Mouse (Mus musculus) c-Kit-positive CD71-positive TER-119-negative erythroid progenitor cells, embryonic 14.5 days (primary cell): ENCODE results near the gene Il21r.

Experiments
- DNase-seq: peaks from one replicate; pipeline ENCODE4 v3.0.0-alpha.2; 2013; ENCODE audit warnings: low read depth

Gene Il21r

GRCm38 (mm10) chr7:125603185-125603631 is at the start of gene Il21r:
Il21r (plus strand) TSS chr7:125603429.
- DNase-seq: no peak

GRCm38 (mm10) chr7:125553653-125554428 is 49.4 kb upstream of the Il21r start:
- no peak for DNase-seq

GRCm38 (mm10) chr7:125554456-125555114 is 48.6 kb upstream of the Il21r start:
- DNase-seq: no peak

- no peak for DNase-seq
Measured at GRCm38 (mm10) chr7:125555351-125555872, 47.8 kb upstream of the Il21r start.

- DNase-seq: no peak
Measured at GRCm38 (mm10) chr7:125556096-125556495, 47.1 kb upstream of the Il21r start.

- no peak for DNase-seq
Measured at GRCm38 (mm10) chr7:125556865-125557264, 46.4 kb upstream of the Il21r start.

- DNase-seq: no peak
Measured at GRCm38 (mm10) chr7:125558401-125558945, 44.8 kb upstream of the Il21r start.

GRCm38 (mm10) chr7:125558997-125559396 is 44.2 kb upstream of the Il21r start:
- no peak for DNase-seq

GRCm38 (mm10) chr7:125559537-125559936 is 43.7 kb upstream of the Il21r start:
- no peak for DNase-seq

GRCm38 (mm10) chr7:125560146-125560785 is 43.0 kb upstream of the Il21r start:
- no peak for DNase-seq

- peak; percentile 70 for DNase-seq
Measured at GRCm38 (mm10) chr7:125561085-125561690, 42.0 kb upstream of the Il21r start.

GRCm38 (mm10) chr7:125562413-125562812 is 40.8 kb upstream of the Il21r start:
- DNase-seq: no peak

GRCm38 (mm10) chr7:125563093-125563492 is 40.1 kb upstream of the Il21r start:
- no peak for DNase-seq

GRCm38 (mm10) chr7:125564316-125565024 is 38.8 kb upstream of the Il21r start:
- no peak for DNase-seq

GRCm38 (mm10) chr7:125565516-125566285 is 37.5 kb upstream of the Il21r start:
- DNase-seq: no peak

GRCm38 (mm10) chr7:125566420-125566819 is 36.8 kb upstream of the Il21r start:
- DNase-seq: no peak

- DNase-seq: no peak
Measured at GRCm38 (mm10) chr7:125568888-125569287, 34.3 kb upstream of the Il21r start.

- DNase-seq: no peak
Measured at GRCm38 (mm10) chr7:125571891-125572290, 31.3 kb upstream of the Il21r start.

- no peak for DNase-seq
Measured at GRCm38 (mm10) chr7:125572737-125573136, 30.5 kb upstream of the Il21r start.

- DNase-seq: no peak
Measured at GRCm38 (mm10) chr7:125573849-125574248, 29.4 kb upstream of the Il21r start.
